Mouse (Mus musculus): Measurements from ENCODE around the gene Pink1.
"Not testable (repeated sequence)": the region's sequence is repeated elsewhere in the genome, so short reads cannot be mapped to it uniquely, and the experiment has no call there.

Gene Pink1

GRCm38 (mm10) chr4:138342048-138342447, 15.9 kb upstream of the Pink1 start:
- no peak for DNase-seq (ENCODE audit: low read depth, low spot score)

- DNase-seq (ENCODE audit: low read depth, low spot score): no peak
These were observed 15.3 kb upstream of the Pink1 start for GRCm38 (mm10) chr4:138341393-138341792.

GRCm38 (mm10) chr4:138339963-138340362, 13.9 kb upstream of the Pink1 start:
- DNase-seq (ENCODE audit: low read depth, low spot score): peak; percentile 32

GRCm38 (mm10) chr4:138337341-138337740, 11.2 kb upstream of the Pink1 start:
- DNase-seq (ENCODE audit: low read depth, low spot score): no peak

- peak; percentile 34 for DNase-seq (ENCODE audit: low read depth, low spot score)
These were observed 10.8 kb upstream of the Pink1 start for GRCm38 (mm10) chr4:138336876-138337275.

GRCm38 (mm10) chr4:138335648-138336047, 9.5 kb upstream of the Pink1 start:
- DNase-seq (ENCODE audit: low read depth, low spot score): no peak

GRCm38 (mm10) chr4:138335036-138335435, 8.9 kb upstream of the Pink1 start:
- DNase-seq (ENCODE audit: low read depth, low spot score): no peak

GRCm38 (mm10) chr4:138333135-138333534, 7.0 kb upstream of the Pink1 start:
- DNase-seq (ENCODE audit: low read depth, low spot score): no peak

- DNase-seq (ENCODE audit: low read depth, low spot score): no peak
These were observed 5.5 kb upstream of the Pink1 start for GRCm38 (mm10) chr4:138331647-138332046.

- no peak for DNase-seq (ENCODE audit: low read depth, low spot score)
These were observed 4.2 kb upstream of the Pink1 start for GRCm38 (mm10) chr4:138330264-138330671.

GRCm38 (mm10) chr4:138327891-138328470, 1.9 kb upstream of the Pink1 start:
- DNase-seq (ENCODE audit: low read depth, low spot score): no peak

- not testable (repeated sequence) for DNase-seq (ENCODE audit: low read depth, low spot score)
These were observed 1.0 kb upstream of the Pink1 start for GRCm38 (mm10) chr4:138327155-138327554.

- peak; percentile 91 for DNase-seq (ENCODE audit: low read depth, low spot score)
These were observed 536 bp downstream of the Pink1 start for GRCm38 (mm10) chr4:138325466-138326076.

- DNase-seq (ENCODE audit: low read depth, low spot score): no peak
These were observed 1.7 kb downstream of the Pink1 start for GRCm38 (mm10) chr4:138324451-138324850.

- no peak for DNase-seq (ENCODE audit: low read depth, low spot score)
These were observed 2.4 kb downstream of the Pink1 start for GRCm38 (mm10) chr4:138323753-138324152.

GRCm38 (mm10) chr4:138322692-138323091, 3.4 kb downstream of the Pink1 start:
- DNase-seq (ENCODE audit: low read depth, low spot score): no peak

- DNase-seq (ENCODE audit: low read depth, low spot score): no peak
These were observed 4.6 kb downstream of the Pink1 start for GRCm38 (mm10) chr4:138321488-138321887.

GRCm38 (mm10) chr4:138320711-138321110, 5.4 kb downstream of the Pink1 start:
- no peak for DNase-seq (ENCODE audit: low read depth, low spot score)

- DNase-seq (ENCODE audit: low read depth, low spot score): peak; percentile 75
These were observed 6.6 kb downstream of the Pink1 start for GRCm38 (mm10) chr4:138319508-138319907.

- peak; percentile 54 for DNase-seq (ENCODE audit: low read depth, low spot score)
These were observed 7.4 kb downstream of the Pink1 start for GRCm38 (mm10) chr4:138318509-138319266.

- no peak for DNase-seq (ENCODE audit: low read depth, low spot score)
These were observed 9.7 kb downstream of the Pink1 start for GRCm38 (mm10) chr4:138316369-138316768.

GRCm38 (mm10) chr4:138315781-138316180, 10.3 kb downstream of the Pink1 start:
- peak; percentile 59 for DNase-seq (ENCODE audit: low read depth, low spot score)

GRCm38 (mm10) chr4:138313795-138314194, 12.3 kb downstream of the Pink1 start:
- no peak for DNase-seq (ENCODE audit: low read depth, low spot score)

Data from A20 (cell line).